Mouse (Mus musculus): Measurements from ENCODE around the gene Rtkn.

The Rtkn gene

DNA sequence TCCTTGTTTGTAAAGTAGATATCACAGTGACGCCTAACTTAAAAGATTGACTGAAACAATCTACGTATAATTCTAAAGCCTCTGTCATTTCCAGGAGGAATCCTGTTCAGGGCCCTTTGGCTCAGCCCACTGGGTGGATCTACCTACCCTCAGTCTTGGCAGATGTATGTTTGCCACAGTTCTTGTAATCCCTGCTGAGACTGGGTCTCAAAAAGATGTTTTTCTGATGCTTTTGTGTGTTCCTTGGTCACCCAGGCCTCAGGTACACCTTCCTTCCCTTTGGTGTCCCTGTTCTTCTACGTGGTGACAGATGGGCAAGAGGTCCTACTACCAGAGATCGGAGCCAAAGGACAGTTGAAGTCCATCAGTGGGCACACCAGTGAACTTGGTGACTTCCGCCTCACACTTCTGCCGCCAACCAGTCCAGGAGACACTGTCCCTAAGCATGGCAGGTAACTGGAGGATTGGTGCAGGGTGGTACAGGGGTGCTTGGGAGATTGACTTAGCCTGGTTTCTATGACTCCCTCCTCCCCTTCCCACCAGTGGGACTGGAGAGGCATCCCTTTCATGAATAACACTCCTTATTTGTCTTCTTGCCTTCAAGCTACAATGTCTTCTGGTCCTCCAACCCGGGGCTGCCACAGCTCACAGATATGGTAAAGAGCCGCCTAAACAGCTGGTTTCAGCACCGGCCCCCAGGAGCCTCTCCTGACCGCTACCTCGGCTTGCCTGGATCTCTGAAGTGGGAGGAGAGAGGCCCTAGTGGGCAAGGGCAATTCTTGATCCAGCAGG lies 18.7 kb upstream of the Rtkn start:
- no peak for ATAC-seq (ENCODE audit: low TSS enrichment)

GRCm38 (mm10) chr6:83117165-83117438 lies 18.2 kb upstream of the Rtkn start:
- ATAC-seq (ENCODE audit: low TSS enrichment): no peak

GRCm38 (mm10) chr6:83117616-83118015 lies 17.6 kb upstream of the Rtkn start:
- ATAC-seq (ENCODE audit: low TSS enrichment): no peak

DNA sequence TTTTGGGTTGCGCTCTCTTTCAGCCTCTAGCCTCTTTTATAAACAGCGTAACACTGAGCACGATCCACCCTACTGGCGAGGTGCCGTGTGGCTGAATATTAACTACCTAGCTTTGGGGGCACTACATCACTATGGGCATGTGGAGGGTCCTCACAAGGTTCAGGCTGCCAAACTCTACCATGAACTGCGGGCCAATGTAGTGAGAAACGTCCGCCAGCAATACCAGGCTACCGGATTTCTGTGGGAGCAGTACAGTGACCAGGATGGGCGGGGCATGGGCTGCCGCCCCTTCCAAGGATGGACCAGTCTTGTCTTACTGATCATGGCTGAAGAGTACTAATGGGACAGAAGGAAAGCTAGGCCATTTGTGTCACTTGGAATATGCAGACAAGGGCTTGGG lies 16.9 kb upstream of the Rtkn start:
- ATAC-seq (ENCODE audit: low TSS enrichment): no peak

- ATAC-seq (ENCODE audit: low TSS enrichment): no peak
These were observed 16.2 kb upstream of the Rtkn start for GRCm38 (mm10) chr6:83118825-83119733.

GRCm38 (mm10) chr6:83119734-83120051 lies 15.6 kb upstream of the Rtkn start:
- no peak for ATAC-seq (ENCODE audit: low TSS enrichment)

- peak; percentile 87 for ATAC-seq (ENCODE audit: low TSS enrichment)
These were observed 14.1 kb upstream of the Rtkn start, which contains the start of gene Wbp1 for GRCm38 (mm10) chr6:83120930-83121862. Gene Wbp1 (minus strand): TSS chr6:83121559.

- ATAC-seq (ENCODE audit: low TSS enrichment): peak; percentile 24; the same call in 1 of the 2 replicates
These were observed 13.2 kb upstream of the Rtkn start for GRCm38 (mm10) chr6:83121863-83122710.

DNA sequence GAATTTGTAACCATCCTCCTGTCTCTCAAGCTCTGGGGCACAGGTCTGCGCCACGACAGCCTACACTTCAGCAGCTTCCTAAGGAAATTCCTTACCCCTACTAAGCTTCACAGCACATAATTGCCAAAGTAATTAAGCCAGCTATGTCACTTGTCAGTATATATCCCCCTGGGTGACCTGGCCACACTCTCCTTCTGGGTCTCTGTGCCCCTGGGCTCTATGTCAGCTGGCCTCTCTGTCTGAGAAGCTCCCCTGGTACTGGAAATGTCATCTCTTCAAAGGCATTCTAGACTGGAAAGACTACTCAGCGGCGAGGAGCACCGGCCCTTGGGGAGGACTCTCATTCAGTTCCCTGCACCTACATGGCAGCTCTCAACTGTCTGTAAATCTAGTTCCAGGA lies 12.3 kb upstream of the Rtkn start:
- no peak for ATAC-seq (ENCODE audit: low TSS enrichment)

DNA sequence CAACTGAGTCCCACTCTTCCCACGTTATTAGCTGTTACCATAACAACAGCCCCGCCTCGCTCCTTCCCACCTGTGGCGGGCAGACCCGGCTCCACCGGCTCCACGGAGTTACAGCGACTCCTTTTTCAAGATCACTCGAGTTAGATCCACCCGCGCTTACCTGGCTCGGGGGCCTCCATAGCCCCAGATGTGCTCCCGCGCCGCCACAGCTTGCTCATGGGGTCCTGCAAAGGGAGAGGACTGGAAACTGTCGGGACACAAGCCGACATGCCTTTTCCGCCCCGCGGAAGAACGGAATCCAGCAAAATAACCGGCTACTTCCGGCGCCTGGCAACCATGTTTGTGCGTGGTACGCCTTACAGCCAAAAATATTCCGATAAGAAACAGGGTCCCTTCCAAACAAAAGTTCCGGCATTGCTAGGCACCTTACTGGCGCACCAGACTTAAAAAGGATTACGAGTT lies 10.4 kb upstream of the Rtkn start:
- peak; percentile 38; the same call in 1 of the 2 replicates for ATAC-seq (ENCODE audit: low TSS enrichment)

DNA sequence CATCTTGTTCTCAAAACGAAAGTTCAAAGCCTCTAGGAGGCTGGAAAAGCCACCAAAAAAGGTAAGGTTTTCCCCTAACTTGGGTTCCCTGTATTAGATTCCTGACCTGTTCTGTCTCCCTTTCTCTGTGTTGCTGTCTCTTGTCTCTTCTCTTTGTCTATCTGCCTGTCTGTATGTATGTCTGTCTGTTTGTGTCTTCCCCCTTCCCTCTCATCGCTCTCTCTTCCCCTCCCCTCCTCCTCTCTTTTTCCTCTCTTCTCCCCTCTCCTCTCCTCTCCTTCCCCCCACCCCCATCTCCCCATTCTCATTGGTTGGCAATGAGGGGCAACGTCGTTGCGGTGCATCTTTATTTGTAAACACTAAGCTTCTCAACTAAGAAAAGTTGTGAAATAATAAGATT lies 9.9 kb upstream of the Rtkn start, which contains the start of gene Ino80b:
Ino80b (minus strand) TSS at position 101 of the 400 bp plus-strand sequence.
- no peak for ATAC-seq (ENCODE audit: low TSS enrichment)

DNA sequence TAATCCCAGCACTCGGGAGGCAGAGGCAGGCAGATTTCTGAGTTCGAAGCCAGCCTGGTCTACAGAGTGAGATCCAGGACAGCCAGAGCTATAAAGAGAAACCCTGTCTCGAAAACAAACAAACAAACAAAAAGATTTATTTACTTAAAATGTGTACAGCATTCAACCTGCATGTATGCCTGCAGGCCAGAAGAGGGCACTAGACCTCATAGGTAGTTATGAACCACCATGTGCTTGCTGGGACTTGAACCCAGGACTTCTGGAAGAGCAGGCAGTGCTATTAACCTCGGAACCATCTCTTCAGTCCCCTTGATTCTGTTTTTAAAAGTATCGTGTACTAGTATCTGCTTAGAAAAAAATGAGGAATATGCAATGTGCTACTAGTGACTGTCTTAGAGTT lies 7.8 kb upstream of the Rtkn start:
- ATAC-seq (ENCODE audit: low TSS enrichment): no peak

GRCm38 (mm10) chr6:83131469-83132034 lies 3.7 kb upstream of the Rtkn start:
- ATAC-seq (ENCODE audit: low TSS enrichment): no peak

- no peak for ATAC-seq (ENCODE audit: low TSS enrichment)
These were observed 2.9 kb upstream of the Rtkn start for GRCm38 (mm10) chr6:83132176-83132919.

DNA sequence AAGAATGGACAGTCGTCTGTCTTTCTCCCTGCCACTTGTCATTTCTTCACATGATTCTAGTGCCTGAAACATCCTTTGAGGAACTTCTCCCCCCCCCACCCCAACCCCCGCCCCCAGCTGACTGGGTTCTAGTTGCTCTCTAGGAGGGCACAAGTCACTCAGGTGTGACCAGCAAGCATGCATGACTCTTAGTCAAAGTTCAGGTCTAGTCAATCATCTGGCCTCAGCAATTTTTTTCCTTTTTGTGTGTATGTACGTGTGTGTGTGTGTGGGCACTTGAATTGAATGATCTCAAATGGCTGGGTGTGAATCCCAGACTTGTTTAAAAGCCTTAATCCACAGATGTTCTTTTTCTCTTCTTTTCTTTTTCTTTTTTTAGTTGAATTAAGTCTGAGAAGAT lies 1.0 kb upstream of the Rtkn start:
- no peak for ATAC-seq (ENCODE audit: low TSS enrichment)

GRCm38 (mm10) chr6:83135571-83136161 lies 403 bp downstream of the Rtkn start:
- ATAC-seq (ENCODE audit: low TSS enrichment): no peak

DNA sequence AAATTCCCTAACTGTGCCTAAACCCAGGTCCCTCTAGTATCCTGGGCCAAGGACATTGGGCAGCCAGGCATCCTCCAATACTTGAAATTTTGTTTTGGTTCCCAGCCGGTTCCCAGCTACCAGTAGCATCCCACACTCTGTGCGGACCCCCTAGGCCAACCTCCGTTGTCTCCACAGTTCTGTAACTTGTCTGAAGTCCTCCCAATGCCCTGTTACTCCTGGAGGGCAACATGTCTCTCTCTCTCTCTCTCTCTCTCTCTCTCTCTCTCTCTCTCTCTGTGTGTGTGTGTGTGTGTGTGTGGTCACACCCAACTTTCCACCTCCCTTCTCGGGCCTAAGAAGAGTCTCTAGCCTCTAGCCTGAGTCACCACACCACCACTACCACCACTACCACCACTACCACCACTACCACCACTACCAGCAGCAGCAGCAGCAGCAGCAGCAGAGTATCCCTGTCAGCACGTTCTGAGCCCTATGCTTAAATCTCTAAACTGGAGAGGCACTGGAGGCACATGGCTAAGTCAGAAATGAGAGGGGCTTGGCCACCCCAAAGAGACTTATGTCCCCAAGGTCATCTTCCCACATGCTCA lies 1.1 kb downstream of the Rtkn start:
- no peak for ATAC-seq (ENCODE audit: low TSS enrichment)

- peak; percentile 27; the same call in 1 of the 2 replicates for ATAC-seq (ENCODE audit: low TSS enrichment)
These were observed 1.8 kb downstream of the Rtkn start for GRCm38 (mm10) chr6:83136881-83137575.

Data from frontal cortex, adult (tissue).